Mouse (Mus musculus): ENCODE data around the gene Sox30.

DNA sequence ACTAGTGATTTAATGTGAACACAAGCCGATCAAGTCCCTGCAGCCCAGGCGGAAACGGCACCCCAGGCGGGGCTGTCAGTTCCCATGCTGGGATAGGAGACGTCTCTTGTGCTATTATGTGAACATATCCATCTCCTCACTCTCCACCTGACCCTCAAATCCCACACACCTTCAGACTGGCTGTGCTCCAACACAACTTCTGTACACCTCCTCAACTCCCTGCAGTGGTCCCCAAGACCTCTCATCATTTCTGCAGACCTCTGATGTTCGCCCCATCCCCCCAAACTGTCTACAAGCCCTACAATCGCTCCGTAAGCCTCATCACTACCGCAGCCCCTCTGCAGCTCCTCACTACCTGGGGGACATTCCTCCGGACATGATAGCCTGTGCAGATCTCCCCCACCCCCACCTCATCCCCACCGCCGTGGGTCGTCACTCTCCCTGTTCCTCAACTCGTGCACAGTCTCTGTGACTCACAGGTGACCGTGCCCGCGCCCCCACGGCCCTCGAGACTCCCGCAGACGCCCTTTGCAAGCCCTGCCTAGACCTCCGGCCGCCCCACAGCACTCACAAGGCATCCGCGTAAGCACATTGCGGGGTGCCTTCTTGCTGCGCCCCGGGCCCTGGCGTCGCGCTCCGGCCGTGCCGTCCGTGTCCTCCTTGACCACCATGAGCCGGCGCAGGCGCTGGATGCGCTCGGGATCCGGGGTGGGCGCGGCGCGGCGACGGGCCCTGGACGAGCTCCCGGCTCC is 36.0 kb upstream of the Sox30 start:
- no peak for TF ChIP-seq CTCF (conservative IDR thresholded peaks at IDR 0.05; ENCODE audit: low read length)
- no peak for TF ChIP-seq POU5F1 (IDR thresholded peaks at IDR 0.05; ENCODE audit: borderline replicate concordance, low read length)

Data from E14TG2a.4 (cell line).